Mouse (Mus musculus): ENCODE results near the gene Nckipsd.

DNA sequence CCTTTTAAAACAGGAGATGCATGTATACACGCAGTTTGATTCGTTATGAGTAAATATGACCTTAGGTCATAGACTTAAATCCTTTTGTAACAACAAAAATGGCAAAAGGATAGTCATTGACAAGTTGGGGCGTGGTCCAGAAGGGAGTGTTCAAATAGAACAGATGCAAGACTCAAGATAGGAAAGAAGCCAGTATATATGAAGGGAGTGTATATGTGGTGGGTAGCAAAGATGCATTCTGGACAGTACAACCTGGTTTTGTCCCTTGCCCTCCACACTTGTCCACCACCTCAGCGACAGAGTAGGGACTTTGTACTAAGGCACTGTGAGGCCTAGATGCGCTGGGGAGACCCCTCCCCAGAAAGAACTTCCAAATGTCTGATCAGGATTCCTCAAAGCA is 494 bp upstream of the Nckipsd start:
- TF ChIP-seq CTCF (IDR thresholded peaks at IDR 0.05; ENCODE audit: low read depth) (no peak), EP300 (IDR thresholded peaks at IDR 0.05; ENCODE audit: low read depth) (no peak)

All from heart, postnatal 0 days (tissue).